Mouse (Mus musculus) kidney, adult 2 months (tissue): ENCODE results near the gene Acat3.

Experiments used
- CTCF ChIP-seq: fragments of 200-500 bp; conservative IDR thresholded peaks from 2 replicates; pipeline ENCODE4 v1.5.1; 2011; ENCODE audit warnings: low read depth, mild to moderate bottlenecking, control low read depth, low read length, moderate library complexity, mixed read lengths; ENCODE audit not compliant: insufficient read depth, insufficient read length
- POLR2A ChIP-seq: fragments of 200-500 bp; IDR thresholded peaks from one replicate; pipeline ENCODE4 v1.6.1; 2011; ENCODE audit warnings: low read depth, low read length, control low read depth

- TF ChIP-seq CTCF (no peak), POLR2A (no peak)
Observed at GRCm38 (mm10) chr17:12978546-12978945, 38.1 kb upstream of the Acat3 start.
